Mouse (Mus musculus): ENCODE data around the gene Mbip. TPM values are rescaled to one million over a fixed set of nuclear protein-coding genes. Genes with fewer than 3 reads are reported as not detected.

Gene Mbip
- polyA plus RNA-seq (2021) = 37.0 TPM

- ATAC-seq (peak; percentile 99), DNase-seq (ENCODE audit: low read depth, low spot score) (peak; percentile 87)
- TF ChIP-seq CTCF (IDR thresholded peaks at IDR 0.05) = no peak
- in situ Hi-C loops (cut with MboI; ENCODE audit: low pct_unique_long_range_greater_than_20kb) = loop anchor here (5.0 kb wide), 1 partner anchor 57 kb away; no protein-coding TSS in a partner anchor
- no peaks in the 10 kb centered on the region for H3K27me3 ChIP-seq
- ChIA-PET CTCF (no interaction called here), POLR2A (interaction anchor here (0.9 kb wide), 1 partner anchor 56 kb away, joined by 4 read pairs; no protein-coding TSS in a partner anchor)
These were observed at the start of gene Mbip for GRCm38 (mm10) chr12:56345367-56346089. Mbip (minus strand) TSS chr12:56345894.

- no peak for TF ChIP-seq CTCF (IDR thresholded peaks at IDR 0.05)
- DNase-seq (ENCODE audit: low read depth, low spot score) (no peak), ATAC-seq (no peak)
- CTCF ChIA-PET = no interaction called here
- POLR2A ChIA-PET = no interaction called here
- in situ Hi-C loops (cut with MboI; ENCODE audit: low pct_unique_long_range_greater_than_20kb) = no loop called here
- H3K27me3 ChIP-seq = peaks cover 5% of the 10 kb centered on the region
These were observed 42.0 kb upstream of the Mbip start for GRCm38 (mm10) chr12:56387647-56388205.

DNA sequence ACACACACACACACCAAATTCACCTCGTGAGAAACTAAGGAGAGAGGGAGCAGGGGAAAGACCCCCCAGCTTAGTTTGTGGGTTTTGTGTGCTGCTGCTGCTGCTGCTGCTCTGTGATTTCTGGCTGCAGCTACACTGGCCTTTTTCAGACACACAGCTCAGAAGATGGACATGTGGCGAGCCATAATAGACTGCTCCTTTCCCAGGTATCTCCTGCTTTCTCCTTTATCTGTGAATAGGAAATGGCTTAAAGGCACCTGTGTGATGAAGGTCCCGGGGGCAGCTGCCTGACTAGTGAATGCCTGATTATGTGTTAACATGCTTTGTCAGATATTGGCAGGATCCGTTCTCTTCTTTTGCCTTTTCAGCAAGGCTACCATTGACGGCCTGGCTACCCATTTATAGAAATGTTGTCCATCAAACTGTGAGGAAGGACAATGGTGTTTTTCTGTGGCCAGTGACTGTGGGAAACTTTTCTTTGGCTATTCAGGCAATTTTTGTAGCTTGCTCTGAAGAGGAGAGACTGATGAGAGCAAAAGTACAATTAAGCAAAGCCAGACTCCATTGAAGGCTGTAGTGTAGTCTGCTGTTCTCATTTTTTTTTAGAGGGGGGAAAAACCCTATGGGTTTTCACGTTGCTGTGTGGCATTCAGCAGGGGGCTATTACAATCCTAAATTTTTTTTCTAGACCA is 41.4 kb upstream of the Mbip start:
- ChIA-PET POLR2A (no interaction called here), CTCF (no interaction called here)
- TF ChIP-seq CTCF (IDR thresholded peaks at IDR 0.05) = no peak
- DNase-seq (ENCODE audit: low read depth, low spot score) (no peak), ATAC-seq (no peak)
- in situ Hi-C loops (cut with MboI; ENCODE audit: low pct_unique_long_range_greater_than_20kb) = no loop called here
- peaks cover 6% of the 10 kb centered on the region for H3K27me3 ChIP-seq

DNA sequence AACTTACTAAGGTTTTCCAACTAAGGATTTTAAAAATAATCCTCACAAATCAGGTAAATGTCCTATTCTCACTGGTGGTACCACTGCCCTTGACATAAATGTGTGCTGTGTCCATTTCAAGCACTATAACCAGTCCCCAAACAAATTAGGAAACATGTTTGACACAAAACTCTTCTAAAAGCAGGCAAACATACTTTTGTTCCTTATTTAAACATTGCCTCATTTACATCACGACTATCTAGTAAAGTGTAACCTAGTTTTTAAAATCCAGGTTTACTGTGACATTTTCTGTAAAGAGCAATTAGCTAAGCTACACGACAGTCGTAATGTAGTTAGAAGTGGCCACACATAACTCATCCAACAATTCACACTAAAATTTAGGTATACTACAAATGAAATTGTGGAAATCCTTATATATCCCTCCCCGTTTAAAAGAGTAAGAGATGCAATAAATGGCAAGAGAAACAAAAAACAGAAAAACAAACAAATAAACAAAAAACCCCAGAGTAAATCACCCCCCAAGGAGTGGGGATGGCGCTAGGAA is 851 bp downstream of the Mbip start:
- in situ Hi-C loops (cut with MboI; ENCODE audit: low pct_unique_long_range_greater_than_20kb) = loop anchor here (5.0 kb wide), 1 partner anchor 57 kb away; no protein-coding TSS in a partner anchor
- DNase-seq (ENCODE audit: low read depth, low spot score) (no peak), ATAC-seq (no peak)
- ChIA-PET CTCF (no interaction called here), POLR2A (no interaction called here)
- no peaks in the 10 kb centered on the region for H3K27me3 ChIP-seq
- no peak for TF ChIP-seq CTCF (IDR thresholded peaks at IDR 0.05)

DNA sequence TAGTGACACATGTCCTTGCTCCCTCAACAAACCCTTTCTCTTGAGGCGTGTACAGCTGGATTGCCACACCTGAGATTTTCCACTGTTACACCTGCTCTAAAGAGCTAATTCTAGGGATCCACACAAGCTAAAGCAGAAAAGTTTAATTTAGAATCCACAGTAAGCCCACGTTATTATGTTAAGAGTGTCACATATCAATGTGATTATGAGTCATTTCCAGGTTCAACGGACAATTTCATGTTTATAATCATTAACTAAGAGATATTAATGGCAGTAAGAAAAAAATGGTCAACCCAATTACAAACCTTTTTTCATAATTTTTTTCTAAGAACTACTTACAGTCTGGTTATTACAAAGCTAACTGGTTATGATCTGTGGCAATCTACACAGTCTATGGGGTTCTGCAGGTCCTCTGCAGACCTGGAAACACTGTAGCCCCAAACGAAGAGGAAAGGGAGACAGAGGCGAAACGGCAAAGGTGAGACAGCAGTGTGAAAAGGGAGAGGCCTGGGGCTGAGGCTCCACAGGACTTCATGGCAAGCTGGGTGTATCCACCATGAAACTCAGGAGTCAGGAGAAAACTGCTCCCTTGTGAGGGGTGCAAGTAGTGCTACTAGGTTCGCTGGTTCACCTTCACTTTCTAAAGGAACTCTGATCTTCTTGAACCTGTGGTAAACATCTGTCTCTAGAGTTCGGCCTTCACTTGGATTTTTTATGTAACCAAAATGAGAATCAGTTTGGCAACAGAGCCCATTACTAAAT is 6.2 kb downstream of the Mbip start:
- no peak for ATAC-seq
- POLR2A ChIA-PET = no interaction called here

GRCm38 (mm10) chr12:56333461-56333860 is 12.2 kb downstream of the Mbip start:
- H3K27me3 ChIP-seq = no peaks in the 10 kb centered on the region
- CTCF ChIA-PET = no interaction called here
- DNase-seq (ENCODE audit: low read depth, low spot score) (no peak), ATAC-seq (no peak)
- POLR2A ChIA-PET = no interaction called here
- TF ChIP-seq CTCF (IDR thresholded peaks at IDR 0.05) = no peak
- in situ Hi-C loops (cut with MboI; ENCODE audit: low pct_unique_long_range_greater_than_20kb) = no loop called here

More for the DNA sequence above, 6.2 kb downstream of the Mbip start:
- DNase-seq (ENCODE audit: low read depth, low spot score) = no peak
- CTCF ChIA-PET = interaction anchor here (1.3 to 1.8 kb wide), 2 partner anchors 9 to 11 kb away, joined by 3 to 5 read pairs; no protein-coding TSS in a partner anchor
- no peaks in the 10 kb centered on the region for H3K27me3 ChIP-seq
- TF ChIP-seq CTCF (IDR thresholded peaks at IDR 0.05) = no peak
- in situ Hi-C loops (cut with MboI; ENCODE audit: low pct_unique_long_range_greater_than_20kb) = no loop called here

DNA sequence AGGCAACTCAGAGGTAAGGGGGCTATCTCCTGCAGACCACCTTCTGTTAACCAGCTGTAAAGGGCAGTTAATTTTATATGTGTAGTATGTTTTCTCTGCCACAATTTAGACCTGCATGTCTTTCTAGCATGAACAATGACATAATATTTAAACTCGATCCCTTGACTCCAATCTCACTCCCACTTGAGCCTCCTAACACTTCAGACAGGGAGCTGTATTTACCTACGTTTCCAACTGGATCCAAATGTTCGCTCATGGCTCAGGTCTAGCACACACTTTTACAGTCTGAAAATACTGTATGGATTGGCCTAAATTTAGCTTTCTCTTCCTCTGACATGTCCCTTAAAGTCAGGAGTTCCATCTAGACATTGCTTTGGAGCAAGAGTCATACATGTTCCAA is 13.2 kb downstream of the Mbip start:
- no peak for ATAC-seq
- no peaks in the 10 kb centered on the region for H3K27me3 ChIP-seq
- DNase-seq (ENCODE audit: low read depth, low spot score) = no peak
- CTCF ChIA-PET = interaction anchor here (0.7 kb wide), 1 partner anchor 10 kb away, joined by 4 read pairs; no protein-coding TSS in a partner anchor
- no peak for TF ChIP-seq CTCF (IDR thresholded peaks at IDR 0.05)
- POLR2A ChIA-PET = interaction anchor here (0.5 kb wide), 1 partner anchor 90 kb away, joined by 3 read pairs; no protein-coding TSS in a partner anchor
- in situ Hi-C loops (cut with MboI; ENCODE audit: low pct_unique_long_range_greater_than_20kb) = no loop called here

DNA sequence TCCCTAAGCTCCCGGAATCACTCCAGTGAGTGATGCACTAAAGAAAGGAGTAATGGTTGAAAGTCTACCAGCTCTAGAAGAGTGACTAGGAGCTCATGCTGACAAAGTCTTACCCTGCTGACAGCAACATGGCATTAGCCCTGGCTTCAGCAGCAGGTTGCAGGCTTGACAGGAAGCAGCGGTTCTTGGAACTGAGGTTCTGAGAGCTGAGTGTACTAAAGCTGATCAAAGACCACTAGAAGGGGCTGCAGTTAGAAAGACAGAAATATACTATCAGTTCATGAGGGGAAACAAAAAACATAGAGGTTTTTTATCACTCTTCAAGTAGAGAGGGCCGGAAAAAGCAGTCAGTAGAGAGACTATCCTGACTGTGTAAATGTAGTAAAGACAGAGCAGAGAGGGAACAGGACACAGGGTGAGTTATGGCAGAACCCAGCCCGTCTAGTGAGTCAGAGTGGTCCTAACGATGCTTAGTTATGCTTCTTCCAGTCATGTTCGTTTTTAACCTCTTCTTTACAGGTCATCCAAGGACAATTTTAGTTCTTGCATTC is 18.2 kb downstream of the Mbip start:
- H3K27me3 ChIP-seq = no peaks in the 10 kb centered on the region
- ChIA-PET POLR2A (no interaction called here), CTCF (no interaction called here)
- TF ChIP-seq CTCF (IDR thresholded peaks at IDR 0.05) = no peak
- ATAC-seq (no peak), DNase-seq (ENCODE audit: low read depth, low spot score) (no peak)
- in situ Hi-C loops (cut with MboI; ENCODE audit: low pct_unique_long_range_greater_than_20kb) = no loop called here

DNA sequence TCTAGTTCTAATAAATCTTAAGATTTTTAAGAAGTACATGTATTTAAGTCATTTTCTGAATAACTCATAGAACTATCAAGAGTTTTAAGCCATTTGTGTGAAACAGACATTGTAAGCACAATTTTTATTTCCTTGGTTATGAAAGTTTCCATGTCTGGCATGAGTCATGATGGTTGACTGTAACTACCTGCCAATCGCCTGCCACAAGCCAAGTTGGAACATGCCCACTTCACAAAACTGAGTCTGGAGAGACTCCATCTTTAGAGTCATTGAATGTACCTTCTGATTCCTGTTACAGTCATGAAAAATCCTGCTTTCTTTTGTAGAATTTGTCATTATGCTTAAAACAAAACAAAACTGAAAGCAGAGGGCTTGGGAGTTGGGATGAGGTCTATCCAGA is 19.8 kb downstream of the Mbip start:
- ChIA-PET POLR2A (no interaction called here), CTCF (no interaction called here)
- no peak for TF ChIP-seq CTCF (IDR thresholded peaks at IDR 0.05)
- in situ Hi-C loops (cut with MboI; ENCODE audit: low pct_unique_long_range_greater_than_20kb) = no loop called here
- no peak for DNase-seq (ENCODE audit: low read depth, low spot score)
- no peak for ATAC-seq
- no peaks in the 10 kb centered on the region for H3K27me3 ChIP-seq

DNA sequence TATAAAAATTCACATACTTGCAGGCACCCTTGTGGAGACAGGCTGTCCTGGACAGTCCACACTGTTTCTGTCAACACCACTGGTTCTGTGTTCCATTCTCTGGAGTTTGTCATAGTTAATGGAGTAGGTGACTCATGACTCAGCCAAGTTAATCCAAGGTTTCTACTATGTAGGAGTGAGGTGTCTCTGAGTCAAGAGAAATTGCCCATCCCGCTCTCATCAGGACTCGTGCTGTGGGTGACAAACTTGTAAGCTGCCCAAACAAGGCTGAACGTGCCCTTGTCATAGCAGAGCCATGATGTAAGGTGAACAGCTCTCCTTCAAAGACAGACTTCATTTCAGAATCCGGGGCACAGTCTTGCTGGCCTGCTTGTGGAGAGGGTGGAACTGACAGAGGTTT is 26.8 kb downstream of the Mbip start:
- ChIA-PET CTCF (interaction anchor here (1.2 kb wide), 1 partner anchor 11 kb away, joined by 3 read pairs; no protein-coding TSS in a partner anchor), POLR2A (no interaction called here)
- ATAC-seq (no peak), DNase-seq (ENCODE audit: low read depth, low spot score) (no peak)
- no peak for TF ChIP-seq CTCF (IDR thresholded peaks at IDR 0.05)
- H3K27me3 ChIP-seq = no peaks in the 10 kb centered on the region
- in situ Hi-C loops (cut with MboI; ENCODE audit: low pct_unique_long_range_greater_than_20kb) = no loop called here

All from Patski (cell line).